Mouse (Mus musculus): ENCODE measurements at regions not wholly inside any gene's neighbourhood (a gene's known extent, or its start where the extent isn't known, plus 50 kb on each side); places are given as distances from the start of the nearest gene placed in this dataset.

DNA sequence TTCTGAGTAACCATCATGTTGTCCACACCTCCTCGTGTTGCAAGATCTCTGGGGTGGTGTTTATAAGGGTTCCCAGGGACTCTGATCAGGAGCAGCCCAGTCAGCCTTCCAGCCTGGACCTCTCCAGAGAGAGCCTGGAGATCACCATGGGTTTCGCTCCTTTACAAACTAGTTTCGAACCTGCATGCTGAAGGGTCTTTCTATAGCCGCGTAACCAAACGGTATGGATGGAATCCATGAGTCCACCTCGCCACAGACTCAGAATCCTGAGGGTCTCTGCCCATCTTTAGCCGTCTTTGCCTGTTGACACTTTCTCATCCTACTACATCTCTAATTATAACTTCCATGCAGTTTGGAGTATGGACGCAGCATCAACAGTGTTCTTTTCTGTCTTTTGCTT is 206.0 kb upstream of the Spred2 start:
- no peak for TF ChIP-seq CTCF (IDR thresholded peaks at IDR 0.05; ENCODE audit: control insufficient read depth, insufficient read depth, low read length)
- TF ChIP-seq POLR2A (IDR thresholded peaks at IDR 0.05; ENCODE audit: borderline replicate concordance, control insufficient read depth, low read depth, low read length), result no peak
